Mouse (Mus musculus): ENCODE results near the gene Zfp870.
"Not testable (repeated sequence)": the region's sequence is repeated elsewhere in the genome, so short reads cannot be mapped to it uniquely, and the experiment has no call there.

The Zfp870 gene

GRCm38 (mm10) chr17:32872091-32872490 lies 19.4 kb downstream of the Zfp870 start:
- DNase-seq (ENCODE audit: low read depth, low spot score): no peak

GRCm38 (mm10) chr17:32871483-32871882 lies 20.0 kb downstream of the Zfp870 start:
- no peak for DNase-seq (ENCODE audit: low read depth, low spot score)

- not testable (repeated sequence) for DNase-seq (ENCODE audit: low read depth, low spot score)
Observed at GRCm38 (mm10) chr17:32867266-32867665, 24.2 kb downstream of the Zfp870 start.

GRCm38 (mm10) chr17:32856713-32857112 lies 34.7 kb downstream of the Zfp870 start:
- DNase-seq (ENCODE audit: low read depth, low spot score): not testable (repeated sequence)

GRCm38 (mm10) chr17:32851581-32851980 lies 39.9 kb downstream of the Zfp870 start:
- DNase-seq (ENCODE audit: low read depth, low spot score): no peak

GRCm38 (mm10) chr17:32841388-32841787 lies 50.1 kb downstream of the Zfp870 start:
- no peak for DNase-seq (ENCODE audit: low read depth, low spot score)

GRCm38 (mm10) chr17:32839083-32839802 lies 52.2 kb downstream of the Zfp870 start:
- no peak for DNase-seq (ENCODE audit: low read depth, low spot score)

- no peak for DNase-seq (ENCODE audit: low read depth, low spot score)
Observed at GRCm38 (mm10) chr17:32830418-32830782, 61.0 kb downstream of the Zfp870 start.

- DNase-seq (ENCODE audit: low read depth, low spot score): peak; percentile 88
Observed at GRCm38 (mm10) chr17:32829540-32830417, 61.7 kb downstream of the Zfp870 start, which contains the start of gene Zfp799. TSS of gene Zfp799 (minus strand) at chr17:32830261.
